Mouse (Mus musculus) neural tube, embryonic 15.5 days (tissue): ENCODE measurements around the gene Mecom. TPM values are rescaled to one million over a fixed set of nuclear protein-coding genes. Genes with fewer than 3 reads are reported as not detected.

Experiments
- ATAC-seq: fragments of 200-750 bp; cut with Nextera tagmentation; 2 replicates; pipeline ENCODE4 v1.8.0; 2017; ENCODE audit warnings: mild to moderate bottlenecking, moderate TSS enrichment, moderate library complexity; ENCODE audit not compliant: low FRiP score
- H3K27ac ChIP-seq: fragments of 300-500 bp; sonication (generic); replicated peaks from 2 replicates; pipeline ENCODE4 v1.5.1; 2015; ENCODE audit warnings: mild to moderate bottlenecking, inconsistent platforms
- H3K27me3 ChIP-seq: fragments of 300-500 bp; sonication (generic); replicated peaks from 2 replicates; pipeline ENCODE4 v1.6.1; 2015; ENCODE audit warnings: inconsistent platforms
- H3K36me3 ChIP-seq: fragments of 300-500 bp; sonication (generic); 2 replicates; pipeline ENCODE4 v1.6.1; 2015; ENCODE audit warnings: inconsistent platforms
- H3K4me1 ChIP-seq: fragments of 300-500 bp; sonication (generic); 2 replicates; pipeline ENCODE4 v1.6.1; 2015; ENCODE audit warnings: inconsistent platforms
- H3K4me2 ChIP-seq: fragments of 300-500 bp; sonication (generic); 2 replicates; pipeline ENCODE4 v1.6.1; 2015; ENCODE audit warnings: inconsistent platforms, mild to moderate bottlenecking, moderate library complexity
- H3K4me3 ChIP-seq: fragments of 300-500 bp; sonication (generic); replicated peaks from 2 replicates; pipeline ENCODE4 v1.5.1; 2015; ENCODE audit warnings: mild to moderate bottlenecking, inconsistent platforms
- H3K9ac ChIP-seq: fragments of 300-500 bp; sonication (generic); replicated peaks from 2 replicates; pipeline ENCODE4 v1.6.1; 2015; ENCODE audit warnings: mild to moderate bottlenecking, inconsistent platforms
- H3K9me3 ChIP-seq: fragments of 300-500 bp; sonication (generic); replicated peaks from 2 replicates; pipeline ENCODE4 v1.6.1; 2016; ENCODE audit warnings: inconsistent platforms
- WGBS: fragments of 180-500 bp; shearing (Covaris S2); methylation state at CpG from one replicate; pipeline ENCODE4 v1.1.7; 2015; ENCODE audit warnings: mixed read lengths; 5-methylcytosine and 5-hydroxymethylcytosine counted together
- polyA plus RNA-seq: library from polyadenylated mRNA; unstranded; fragments of >200 nt; fragmentation: Nextera tagmentation; extraction: Ambion mirVana; gene quantifications from 2 replicates; pipeline ENCODE4 v1.2.1, GENCODE M21; 2015

Gene Mecom
- polyA plus RNA-seq, 1 experiment from 2014 or later, result 5.2 TPM

DNA sequence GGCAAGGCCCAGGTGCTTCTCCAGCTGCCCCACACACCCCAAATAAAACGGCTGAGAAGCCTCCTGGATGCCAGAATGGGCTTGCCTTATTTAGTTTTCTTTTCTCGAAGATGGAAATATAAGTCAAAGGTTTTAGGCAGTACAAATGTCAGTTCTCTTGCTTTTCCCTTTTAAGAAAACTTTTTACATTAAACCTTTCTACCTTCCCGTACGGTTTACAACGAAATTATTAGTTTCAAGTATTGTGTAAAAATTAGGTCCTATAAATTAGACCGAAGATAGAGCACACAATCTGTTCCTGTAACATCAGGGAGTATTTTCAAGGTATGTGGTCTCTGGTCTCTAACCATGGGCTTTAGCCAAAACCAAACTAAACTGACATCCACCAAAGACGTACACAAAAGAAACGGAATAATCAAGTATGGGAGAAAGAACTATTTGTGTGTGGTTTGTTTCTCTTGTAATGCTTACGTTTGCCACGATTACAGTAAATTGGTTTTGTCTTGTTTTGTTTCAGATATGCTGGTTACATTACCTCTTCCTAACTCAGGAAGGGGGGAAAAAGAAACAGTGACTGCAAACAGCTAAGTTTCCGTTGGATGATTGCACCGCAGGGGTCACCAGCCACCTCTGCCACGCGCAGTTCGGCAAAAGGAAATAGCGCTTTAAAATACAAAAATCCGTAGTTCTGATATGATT lies 41.3 kb downstream of the Mecom start:
- no peak for ATAC-seq
- Histone ChIP-seq H3K4me3 (no peak overlapping the region), H3K9me3 (no peaks in the 10 kb centered on the region), H3K4me1 (peaks cover 30% of the 10 kb centered on the region), H3K9ac (no peak overlapping the region), H3K27me3 (peaks cover 73% of the 10 kb centered on the region), H3K36me3 (no peaks in the 10 kb centered on the region), H3K4me2 (peak overlapping the region; percentile 86), H3K27ac (no peak overlapping the region)
- WGBS, result 3% methylated on average over 17 of the region's 17 CpGs

- Histone ChIP-seq H3K27ac (no peak overlapping the region), H3K4me2 (no peak overlapping the region), H3K9ac (no peak overlapping the region), H3K9me3 (no peaks in the 10 kb centered on the region), H3K27me3 (peaks cover 66% of the 10 kb centered on the region), H3K36me3 (no peaks in the 10 kb centered on the region), H3K4me1 (peaks cover 30% of the 10 kb centered on the region), H3K4me3 (no peak overlapping the region)
- whole genome bisulfite sequencing, result 14% methylated on average over 16 of the region's 16 CpGs
- no peak for ATAC-seq
Observed at GRCm38 (mm10) chr3:30505741-30506251, 42.0 kb downstream of the Mecom start.

- Histone ChIP-seq H3K4me2 (no peak overlapping the region), H3K36me3 (no peaks in the 10 kb centered on the region), H3K27me3 (peaks cover 58% of the 10 kb centered on the region), H3K9ac (no peak overlapping the region), H3K4me1 (peaks cover 28% of the 10 kb centered on the region), H3K27ac (no peak overlapping the region), H3K4me3 (no peak overlapping the region), H3K9me3 (no peaks in the 10 kb centered on the region)
- ATAC-seq, result no peak
- WGBS, result 50% methylated on average over 7 of the region's 7 CpGs
Observed at GRCm38 (mm10) chr3:30504561-30504960, 43.2 kb downstream of the Mecom start.

DNA sequence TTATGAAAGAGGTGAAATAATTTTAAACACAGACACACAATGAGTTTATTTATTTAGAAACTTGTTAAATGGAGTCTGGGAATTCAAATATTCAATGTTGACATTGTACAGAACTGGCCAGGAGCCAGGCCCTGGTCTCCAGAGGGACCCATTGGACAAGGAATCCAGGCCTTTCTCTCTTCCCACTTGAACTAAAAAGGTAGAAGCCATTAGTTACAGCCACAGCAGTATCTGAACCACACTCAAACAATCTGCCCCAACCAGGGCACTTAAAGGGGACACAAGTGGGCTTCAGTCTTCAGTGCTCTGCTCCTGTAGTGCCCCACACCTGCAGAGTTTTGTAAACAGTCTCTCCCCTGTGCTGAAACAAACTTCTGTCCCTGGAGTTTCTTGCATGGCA lies 44.0 kb downstream of the Mecom start:
- H3K4me1 ChIP-seq, result peaks cover 22% of the 10 kb centered on the region
- no peaks in the 10 kb centered on the region for H3K9me3 ChIP-seq
- H3K9ac ChIP-seq, result no peak overlapping the region
- no peak overlapping the region for H3K4me3 ChIP-seq
- no peak overlapping the region for H3K27ac ChIP-seq
- no peak overlapping the region for H3K4me2 ChIP-seq
- no peaks in the 10 kb centered on the region for H3K36me3 ChIP-seq
- peaks cover 51% of the 10 kb centered on the region for H3K27me3 ChIP-seq
- ATAC-seq, result no peak

GRCm38 (mm10) chr3:30498202-30498828 lies 49.5 kb downstream of the Mecom start:
- Histone ChIP-seq H3K9ac (no peak overlapping the region), H3K27ac (no peak overlapping the region), H3K36me3 (no peaks in the 10 kb centered on the region), H3K4me3 (no peak overlapping the region), H3K27me3 (peaks cover 8% of the 10 kb centered on the region; the same call in 1 of the 2 replicates), H3K4me2 (no peak overlapping the region), H3K9me3 (no peaks in the 10 kb centered on the region), H3K4me1 (no peaks in the 10 kb centered on the region)
- 31% methylated on average over 9 of the region's 9 CpGs for WGBS
- no peak for ATAC-seq

GRCm38 (mm10) chr3:30494371-30494770 lies 53.4 kb downstream of the Mecom start:
- no peaks in the 10 kb centered on the region for H3K9me3 ChIP-seq
- H3K4me2 ChIP-seq, result no peak overlapping the region
- no peak for ATAC-seq
- H3K9ac ChIP-seq, result no peak overlapping the region
- H3K27me3 ChIP-seq, result peaks cover 3% of the 10 kb centered on the region; the same call in 1 of the 2 replicates
- H3K4me3 ChIP-seq, result no peak overlapping the region
- no peaks in the 10 kb centered on the region for H3K36me3 ChIP-seq
- H3K4me1 ChIP-seq, result no peaks in the 10 kb centered on the region
- H3K27ac ChIP-seq, result no peak overlapping the region
- WGBS, result 68% methylated on average over 2 of the region's 2 CpGs

GRCm38 (mm10) chr3:30488808-30489207 lies 59.0 kb downstream of the Mecom start:
- Histone ChIP-seq H3K36me3 (no peaks in the 10 kb centered on the region), H3K9ac (no peak overlapping the region), H3K4me2 (no peak overlapping the region), H3K4me1 (no peaks in the 10 kb centered on the region), H3K9me3 (no peaks in the 10 kb centered on the region), H3K27ac (no peak overlapping the region), H3K27me3 (no peaks in the 10 kb centered on the region), H3K4me3 (no peak overlapping the region)
- ATAC-seq, result no peak
- 45% methylated on average over 4 of the region's 4 CpGs for WGBS

DNA sequence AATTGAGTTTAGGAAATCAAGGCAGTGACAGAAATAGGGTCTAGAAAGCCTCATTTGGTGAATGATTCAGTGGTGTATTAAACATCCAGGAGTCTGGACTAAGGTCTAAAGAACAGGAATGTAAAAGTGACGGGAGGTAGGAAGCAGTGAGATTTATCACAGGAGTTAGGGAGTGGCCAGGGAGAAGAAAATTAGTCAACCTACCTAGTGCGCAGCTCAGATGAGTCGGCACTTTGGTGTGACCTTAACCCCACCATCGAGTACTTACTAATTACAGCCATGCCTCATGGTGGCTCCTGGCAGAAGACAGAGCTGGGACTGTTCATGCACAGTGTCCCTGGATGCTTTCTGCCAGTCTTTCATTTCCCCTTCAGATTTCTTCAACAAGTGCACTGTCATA lies 61.4 kb downstream of the Mecom start:
- H3K36me3 ChIP-seq, result no peaks in the 10 kb centered on the region
- H3K27me3 ChIP-seq, result no peaks in the 10 kb centered on the region
- no peak overlapping the region for H3K27ac ChIP-seq
- no peaks in the 10 kb centered on the region for H3K4me1 ChIP-seq
- H3K4me3 ChIP-seq, result no peak overlapping the region
- H3K9ac ChIP-seq, result no peak overlapping the region
- no peak overlapping the region for H3K4me2 ChIP-seq
- no peak for ATAC-seq
- no peaks in the 10 kb centered on the region for H3K9me3 ChIP-seq
- WGBS, result 89% methylated on average over 4 of the region's 4 CpGs

DNA sequence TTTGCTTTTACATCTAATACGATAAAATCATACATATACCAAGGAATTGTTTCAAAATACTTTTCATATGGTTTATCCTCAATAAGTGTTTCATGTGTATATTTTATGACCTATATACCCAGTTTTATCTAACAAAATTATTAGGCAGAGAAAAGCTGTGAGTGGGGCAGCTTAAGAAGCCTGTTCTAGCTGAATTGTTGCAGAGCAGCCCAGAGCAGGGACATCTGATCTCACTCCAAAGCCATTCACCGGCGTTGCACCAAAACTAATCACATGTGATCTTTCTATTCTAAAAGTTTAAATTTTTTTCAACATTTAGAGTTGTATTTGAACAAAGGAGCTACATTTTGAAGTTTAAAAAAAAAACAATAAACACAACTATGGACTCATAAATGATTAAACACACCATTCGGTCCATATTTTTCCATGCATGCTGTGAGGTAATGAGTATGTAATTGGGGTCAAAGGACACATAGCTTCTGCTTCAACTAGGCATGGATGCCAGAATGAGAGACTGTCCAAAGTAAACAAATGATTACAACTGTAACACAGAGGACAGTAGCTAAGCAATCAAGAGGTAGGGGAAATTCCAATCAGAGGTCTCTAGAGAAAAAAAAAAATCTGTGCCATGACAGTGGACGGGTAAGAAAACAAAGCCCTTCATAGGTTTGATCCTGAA lies 64.7 kb downstream of the Mecom start:
- Histone ChIP-seq H3K4me2 (no peak overlapping the region), H3K9me3 (no peaks in the 10 kb centered on the region), H3K27me3 (no peaks in the 10 kb centered on the region), H3K27ac (no peak overlapping the region), H3K4me3 (no peak overlapping the region), H3K36me3 (no peaks in the 10 kb centered on the region), H3K4me1 (no peaks in the 10 kb centered on the region), H3K9ac (no peak overlapping the region)
- no peak for ATAC-seq
- WGBS, result 46% methylated on average over 5 of the region's 5 CpGs

GRCm38 (mm10) chr3:30481682-30482081 lies 66.1 kb downstream of the Mecom start:
- Histone ChIP-seq H3K9me3 (no peaks in the 10 kb centered on the region), H3K9ac (no peak overlapping the region), H3K27me3 (no peaks in the 10 kb centered on the region), H3K36me3 (no peaks in the 10 kb centered on the region), H3K4me3 (no peak overlapping the region), H3K4me1 (no peaks in the 10 kb centered on the region), H3K27ac (no peak overlapping the region), H3K4me2 (no peak overlapping the region)
- no peak for ATAC-seq
- WGBS, result 21% methylated on average over 10 of the region's 10 CpGs

DNA sequence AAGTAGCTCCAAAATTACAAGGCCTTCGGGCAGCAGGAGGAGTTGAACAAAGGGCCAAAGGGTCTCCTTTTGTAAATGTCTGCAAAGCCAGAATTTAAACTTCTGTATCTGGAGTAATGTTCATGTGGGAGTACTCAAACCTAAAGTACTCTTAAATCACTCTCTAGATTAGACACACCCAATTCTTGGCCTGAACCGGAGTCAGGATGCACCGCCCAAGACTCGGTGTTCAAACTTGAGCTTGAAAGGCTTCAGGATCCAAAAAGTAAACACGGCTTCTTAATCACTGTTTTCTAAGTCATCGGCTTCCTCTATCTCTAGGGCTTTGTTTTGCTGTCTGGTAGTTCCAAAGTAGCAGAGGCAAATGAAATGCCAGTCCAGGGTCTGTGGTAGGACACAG lies 67.3 kb downstream of the Mecom start:
- Histone ChIP-seq H3K4me2 (no peak overlapping the region), H3K36me3 (no peaks in the 10 kb centered on the region), H3K9me3 (no peaks in the 10 kb centered on the region), H3K4me1 (no peaks in the 10 kb centered on the region), H3K27me3 (no peaks in the 10 kb centered on the region), H3K27ac (no peak overlapping the region), H3K4me3 (no peak overlapping the region), H3K9ac (no peak overlapping the region)
- whole genome bisulfite sequencing, result 75% methylated on average over 6 of the region's 6 CpGs
- no peak for ATAC-seq

- no peak overlapping the region for H3K4me3 ChIP-seq
- ATAC-seq, result no peak
- no peaks in the 10 kb centered on the region for H3K36me3 ChIP-seq
- no peak overlapping the region for H3K9ac ChIP-seq
- 0 out of 2 replicates have a peak, but pooled peaks cover 3% of the 10 kb centered on the region for H3K27me3 ChIP-seq
- no peak overlapping the region for H3K27ac ChIP-seq
- no peaks in the 10 kb centered on the region for H3K9me3 ChIP-seq
- no peak overlapping the region for H3K4me2 ChIP-seq
- WGBS, result 64% methylated on average over 6 of the region's 6 CpGs
- H3K4me1 ChIP-seq, result no peaks in the 10 kb centered on the region
Observed at GRCm38 (mm10) chr3:30478252-30478651, 69.6 kb downstream of the Mecom start.
